Mouse (Mus musculus) thymus, postnatal 10 days (tissue): ENCODE measurements at regions not wholly inside any gene's neighbourhood (a gene's known extent, or its start where the extent isn't known, plus 50 kb on each side); places are given as distances from the start of the nearest gene placed in this dataset.

Source experiments
- DNase-seq, 2 experiments: peaks; one replicate each; pipeline ENCODE4 v3.0.0; 2021; ENCODE audit warnings: low spot score in 2 of 2

DNA sequence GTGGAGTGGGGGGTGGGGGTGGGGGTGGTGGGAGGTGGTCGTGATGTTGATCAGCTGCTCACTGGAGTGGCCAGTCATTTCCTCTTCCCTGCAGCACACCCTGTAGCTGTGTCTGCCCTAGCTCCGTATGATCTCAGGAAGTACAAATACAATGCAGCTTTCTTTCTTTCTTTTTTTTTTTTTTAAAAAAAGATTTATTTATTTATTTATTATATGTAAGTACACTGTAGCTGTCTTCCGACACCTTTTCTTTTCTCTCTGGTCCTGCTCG lies 87.2 kb upstream of the Tex13c2 start:
- no peak for DNase-seq

DNA sequence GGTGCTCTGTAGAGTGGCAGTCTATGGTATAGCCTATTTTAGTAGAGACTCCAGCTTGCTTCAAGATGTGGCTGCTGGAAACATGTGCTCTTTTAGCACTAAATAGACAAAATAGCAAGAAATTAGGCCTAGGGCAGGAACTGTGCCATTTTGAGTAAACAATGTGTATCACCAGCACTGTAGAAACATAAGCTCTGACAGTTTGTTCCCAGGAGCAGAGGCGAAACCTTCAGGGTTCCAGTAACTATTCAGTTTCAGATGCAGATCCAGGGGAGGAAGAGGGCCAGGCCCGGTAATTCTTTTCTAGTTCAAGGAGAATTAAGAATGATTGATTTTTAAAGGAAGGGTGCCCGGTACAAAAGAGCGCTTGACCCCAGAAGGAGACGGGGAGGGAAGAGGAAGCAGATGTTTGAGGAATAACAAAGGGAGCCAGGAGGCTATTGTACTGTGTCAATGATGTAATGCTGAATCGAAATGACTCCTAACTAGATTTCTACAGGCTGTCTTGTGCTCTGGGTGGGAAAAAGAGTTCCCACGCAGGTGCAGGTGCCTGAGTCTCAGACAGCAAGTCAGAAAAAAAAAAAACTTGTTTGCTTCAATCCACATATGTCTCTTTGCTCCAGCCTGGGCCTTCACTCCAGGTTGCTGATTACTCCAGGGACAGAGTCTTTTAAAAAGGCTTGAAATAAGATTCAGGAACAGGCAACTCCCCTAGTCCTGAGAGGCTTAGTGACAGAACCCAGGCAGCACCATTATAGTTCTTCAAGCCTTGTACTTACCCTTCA lies 57.4 kb upstream of the Tex13c2 start:
- no peak for DNase-seq
